Mouse (Mus musculus) G1E (cell line): Measurements from ENCODE around the gene Rest. TPM values are rescaled to one million over a fixed set of nuclear protein-coding genes. Genes with fewer than 3 reads are reported as not detected.
A peak's percentile ranks its signal among the peaks of the same experiment; 100 is the strongest.
"Not testable (repeated sequence)": the region's sequence is repeated elsewhere in the genome, so short reads cannot be mapped to it uniquely, and the experiment has no call there.

Experiments used
- ATAC-seq: 2 replicates; pipeline ENCODE4 v1.8.0; 2016; ENCODE audit warnings: mild to moderate bottlenecking; ENCODE audit not compliant: insufficient number of reproducible peaks, poor library complexity, low FRiP score, severe bottlenecking; ENCODE audit errors: extremely low read depth
- DNase-seq: peaks from one replicate; pipeline ENCODE4 v3.0.0; 2012; ENCODE audit warnings: low spot score
- H3K27me3 ChIP-seq: 2 replicates; pipeline ENCODE4 v1.6.1; 2012; ENCODE audit warnings: mild to moderate bottlenecking, low read length, inconsistent platforms; ENCODE audit not compliant: insufficient read depth
- H3K36me3 ChIP-seq: replicated peaks from 2 replicates; pipeline ENCODE3; 2012; ENCODE audit warnings: mild to moderate bottlenecking, inconsistent platforms
- H3K4me1 ChIP-seq: 2 replicates; pipeline ENCODE4 v1.6.1; 2012; ENCODE audit warnings: low read depth, low read length, inconsistent platforms, mixed read lengths; ENCODE audit not compliant: insufficient read depth
- H3K4me3 ChIP-seq: 2 replicates; pipeline ENCODE4 v1.5.1; 2012; ENCODE audit warnings: low read depth, mild to moderate bottlenecking, inconsistent platforms, low read length, moderate library complexity, mixed read lengths
- H3K9me3 ChIP-seq: replicated peaks from 2 replicates; pipeline ENCODE4 v1.6.1; 2012; ENCODE audit warnings: inconsistent platforms
- CTCF ChIP-seq: IDR thresholded peaks from 2 replicates; pipeline ENCODE4 v1.5.1; 2012; ENCODE audit warnings: low read depth, low read length, inconsistent platforms, mixed read lengths
- GATA1 ChIP-seq: IDR thresholded peaks from 2 replicates; pipeline ENCODE4 v1.6.1; 2012; ENCODE audit warnings: borderline replicate concordance, low read length, inconsistent platforms, mixed read lengths
- GATA2 ChIP-seq: IDR thresholded peaks from 2 replicates; pipeline ENCODE4 v1.6.1; 2012; ENCODE audit warnings: low read depth, low read length, inconsistent platforms, borderline replicate concordance
- POLR2AphosphoS5 ChIP-seq: IDR thresholded peaks from 2 replicates; pipeline ENCODE4 v1.6.1; 2012; ENCODE audit warnings: low read depth, low read length, inconsistent platforms; ENCODE audit not compliant: insufficient replicate concordance
- TAL1 ChIP-seq: conservative IDR thresholded peaks from 2 replicates; pipeline ENCODE4 v1.6.1; 2012; ENCODE audit warnings: low read depth, low read length, inconsistent platforms, mixed read lengths
- polyA plus RNA-seq: library from polyadenylated mRNA; stranded (reverse); fragments of >175 nt; gene quantifications from 2 replicates; pipeline ENCODE4 v1.2.3, GENCODE M21; 2012
- total RNA-seq, 2 experiments: library from RNA; stranded (forward) in 1 of 2; stranded (reverse) in 1 of 2; fragments of 200-1000 nt in 1 of 2; fragments of >200 nt in 1 of 2; fragmentation: Nextera tagmentation in 1 of 2; gene quantifications; 2 replicates each; pipeline ENCODE4 v1.2.3; 2014 to 2017

Rest gene
- total RNA-seq (2014; fragmentation: Nextera tagmentation) (46.7 and 48.9 TPM in 2 replicates), total RNA-seq (2017) (43.4 and 52.1 TPM in 2 replicates), polyA plus RNA-seq (7.1 and 8.3 TPM in 2 replicates)

DNA sequence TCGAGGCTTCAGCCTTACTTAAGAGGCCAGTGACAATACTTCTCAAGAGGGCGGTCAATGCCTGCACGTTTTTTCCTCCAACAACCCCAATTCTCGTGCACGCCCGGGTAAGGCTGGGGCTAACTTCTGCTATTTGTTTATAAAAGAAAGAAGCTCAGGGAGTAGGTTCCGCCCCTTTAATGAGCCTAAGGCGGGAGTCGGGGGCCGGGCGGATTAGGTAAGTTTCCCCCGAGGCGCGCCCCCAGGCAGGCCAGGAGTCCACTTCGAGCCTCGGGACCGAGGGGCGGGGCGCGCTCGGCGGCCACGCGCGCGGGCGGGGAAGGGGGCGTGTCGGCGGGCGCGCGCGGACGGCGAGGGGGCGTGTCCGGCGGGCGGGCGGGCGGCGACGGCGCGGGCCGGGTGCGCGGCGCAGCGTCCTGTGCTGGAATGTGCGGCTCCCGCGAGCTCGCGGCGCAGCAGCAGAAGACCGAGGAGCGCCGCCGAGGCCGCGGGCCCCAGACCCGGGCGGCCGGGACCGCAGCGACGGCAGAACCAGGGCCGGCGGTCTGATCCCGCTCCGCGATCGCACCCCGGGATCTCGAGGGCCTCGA lies at the start of gene Rest:
Gene Rest, plus strand, starts transcription at position 411 of the 590 bp plus-strand sequence.
- TF ChIP-seq POLR2AphosphoS5 = no peak
- TF ChIP-seq TAL1 = no peak
- no peak for TF ChIP-seq GATA1
- TF ChIP-seq GATA2 = no peak
- no peak for TF ChIP-seq CTCF
- DNase-seq (peak; percentile 67), ATAC-seq (peak; percentile 38)
- Histone ChIP-seq H3K36me3 (peaks cover 24% of the 10 kb centered on the region), H3K4me1 (peaks cover 24% of the 10 kb centered on the region), H3K9me3 (peaks cover 4% of the 10 kb centered on the region), H3K4me3 (peak within 1 kb of the TSS; percentile 88), H3K27me3 (peaks cover 5% of the 10 kb centered on the region)

DNA sequence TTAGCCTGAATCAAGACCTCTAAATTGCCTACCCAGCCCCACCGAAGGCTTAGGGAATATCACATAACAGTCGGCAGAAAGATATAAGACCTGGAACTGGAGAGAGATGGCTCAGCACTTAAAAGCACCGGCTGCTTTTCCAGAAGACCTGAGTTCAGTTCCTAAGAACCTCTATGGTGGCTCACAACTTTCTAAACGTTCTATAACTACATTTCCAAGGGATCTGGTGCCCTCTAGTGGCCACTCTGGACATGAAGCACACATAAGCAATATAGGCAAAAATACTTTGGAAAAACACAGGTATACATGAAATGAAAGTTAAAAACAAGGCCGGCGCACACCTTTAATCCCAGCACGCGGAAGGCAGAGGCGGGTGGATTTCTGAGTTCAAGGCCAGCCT lies 48.1 kb upstream of the Rest start:
- DNase-seq = peak; percentile 18
- no peak overlapping the region for H3K4me3 ChIP-seq
- peaks cover 4% of the 10 kb centered on the region; the same call in 1 of the 2 replicates for H3K4me1 ChIP-seq
- no peaks in the 10 kb centered on the region; the same call in 1 of the 2 replicates for H3K27me3 ChIP-seq
- TF ChIP-seq CTCF = peak; percentile 55
- no peak for TF ChIP-seq GATA1
- TF ChIP-seq POLR2AphosphoS5 = no peak
- TF ChIP-seq TAL1 = no peak
- TF ChIP-seq GATA2 = no peak
- ATAC-seq = no peak; the same call in 1 of the 2 replicates
- H3K36me3 ChIP-seq = no peaks in the 10 kb centered on the region
- peaks cover 4% of the 10 kb centered on the region; the same call in 1 of the 2 replicates for H3K9me3 ChIP-seq

DNA sequence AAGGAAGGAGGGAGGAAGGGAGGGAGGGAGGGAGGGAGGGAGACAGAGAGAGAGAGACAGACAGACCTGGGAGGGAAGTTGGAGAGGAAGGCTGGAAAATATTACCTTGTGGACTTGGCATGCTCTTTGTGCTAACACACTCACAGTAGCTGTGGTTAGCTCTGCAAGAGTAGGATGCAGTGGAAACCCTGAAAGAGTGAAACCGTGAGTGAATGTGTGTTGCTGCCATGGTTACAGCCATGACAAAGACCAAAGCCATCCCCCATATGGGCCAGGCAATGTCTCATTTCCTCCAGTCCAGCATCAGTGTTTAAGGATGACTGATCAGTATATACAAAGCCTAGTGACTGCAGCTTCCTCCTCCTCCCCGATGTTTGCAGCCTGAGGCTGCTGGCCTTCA lies 47.6 kb upstream of the Rest start:
- Histone ChIP-seq H3K4me3 (no peak overlapping the region), H3K9me3 (peaks cover 4% of the 10 kb centered on the region; the same call in 1 of the 2 replicates), H3K36me3 (no peaks in the 10 kb centered on the region), H3K27me3 (peaks cover 2% of the 10 kb centered on the region; the same call in 1 of the 2 replicates), H3K4me1 (peaks cover 4% of the 10 kb centered on the region; the same call in 1 of the 2 replicates)
- TF ChIP-seq GATA1 (no peak), POLR2AphosphoS5 (no peak), CTCF (no peak), TAL1 (no peak), GATA2 (no peak)
- ATAC-seq = no peak
- no peak for DNase-seq

DNA sequence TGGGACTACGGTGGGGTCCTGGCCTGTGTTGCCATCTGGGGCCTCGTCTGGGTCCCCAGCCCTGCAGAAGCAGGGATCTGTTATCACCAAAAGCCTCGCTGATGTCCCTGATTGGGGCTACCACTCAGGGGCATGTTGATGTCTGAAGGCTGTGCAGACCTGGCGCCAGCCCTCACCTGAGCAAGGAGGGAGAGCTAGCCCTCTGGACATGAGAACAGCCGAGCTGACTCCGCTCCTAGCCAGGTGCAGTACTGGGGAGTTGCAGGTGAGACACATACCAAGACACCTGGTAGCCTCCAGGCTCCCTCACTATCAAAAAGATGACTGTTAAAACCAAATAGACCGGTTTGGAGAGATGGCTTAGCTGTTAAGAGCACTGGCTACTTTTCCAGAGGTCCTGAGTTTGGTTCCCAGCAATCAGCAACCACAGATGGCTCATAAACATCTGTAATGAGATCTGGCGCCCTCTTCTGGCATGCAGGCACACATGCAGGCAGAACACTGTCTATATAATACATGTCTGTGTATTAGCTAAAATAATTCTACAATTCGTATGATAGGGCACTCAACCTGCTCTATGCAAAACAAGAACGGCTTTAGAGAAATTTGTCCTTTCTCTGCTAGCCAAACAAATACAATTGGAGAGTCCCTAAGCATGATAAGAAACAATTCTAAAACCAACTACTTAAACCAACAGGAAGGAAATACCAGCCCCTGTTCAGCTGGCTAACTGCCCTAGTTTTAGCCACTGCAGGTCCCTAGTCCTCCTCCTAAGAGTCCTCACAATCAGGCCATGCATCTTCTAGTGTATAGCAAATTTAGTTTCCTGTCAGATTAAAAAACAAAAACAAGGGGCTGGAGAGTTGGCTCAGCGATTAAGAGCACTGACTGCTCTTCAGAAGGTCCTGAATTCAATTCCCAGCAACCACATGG lies 42.0 kb upstream of the Rest start:
- no peak for DNase-seq

DNA sequence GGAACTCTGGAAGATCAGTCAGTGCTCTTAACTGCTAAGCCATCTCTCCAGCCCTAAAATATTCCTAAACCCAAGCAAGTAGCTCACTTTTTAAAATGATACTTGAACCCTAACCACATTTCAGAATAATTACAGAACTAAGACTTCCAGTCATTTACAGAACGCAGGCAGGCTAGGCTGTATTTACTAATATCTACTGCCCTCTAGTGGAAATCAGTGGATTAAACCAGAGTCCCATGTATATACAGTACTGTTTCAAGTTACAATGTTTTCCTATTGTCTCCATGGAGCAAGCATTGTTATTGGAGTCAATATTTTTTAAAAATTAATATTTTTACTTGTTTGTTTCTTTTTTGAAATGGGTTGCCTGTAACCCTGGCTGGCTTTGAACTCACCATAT lies 36.3 kb upstream of the Rest start:
- TF ChIP-seq GATA1 = no peak
- TF ChIP-seq GATA2 = no peak
- TF ChIP-seq POLR2AphosphoS5 = no peak
- no peak for TF ChIP-seq CTCF
- no peak for TF ChIP-seq TAL1
- Histone ChIP-seq H3K4me1 (no peaks in the 10 kb centered on the region), H3K4me3 (no peak overlapping the region), H3K27me3 (peaks cover 11% of the 10 kb centered on the region), H3K36me3 (no peaks in the 10 kb centered on the region), H3K9me3 (no peaks in the 10 kb centered on the region)
- ATAC-seq (no peak; the same call in 1 of the 2 replicates), DNase-seq (peak; percentile 16)

More for the DNA sequence above, 42.0 kb upstream of the Rest start:
- peaks cover 4% of the 10 kb centered on the region; the same call in 1 of the 2 replicates for H3K9me3 ChIP-seq
- H3K27me3 ChIP-seq = peaks cover 14% of the 10 kb centered on the region
- H3K4me3 ChIP-seq = no peak overlapping the region
- no peaks in the 10 kb centered on the region for H3K4me1 ChIP-seq
- 0 out of 2 replicates have a peak, but pooled peaks have one; percentile 41 for TF ChIP-seq CTCF
- no peak for TF ChIP-seq GATA2
- ATAC-seq = no peak
- H3K36me3 ChIP-seq = no peaks in the 10 kb centered on the region

DNA sequence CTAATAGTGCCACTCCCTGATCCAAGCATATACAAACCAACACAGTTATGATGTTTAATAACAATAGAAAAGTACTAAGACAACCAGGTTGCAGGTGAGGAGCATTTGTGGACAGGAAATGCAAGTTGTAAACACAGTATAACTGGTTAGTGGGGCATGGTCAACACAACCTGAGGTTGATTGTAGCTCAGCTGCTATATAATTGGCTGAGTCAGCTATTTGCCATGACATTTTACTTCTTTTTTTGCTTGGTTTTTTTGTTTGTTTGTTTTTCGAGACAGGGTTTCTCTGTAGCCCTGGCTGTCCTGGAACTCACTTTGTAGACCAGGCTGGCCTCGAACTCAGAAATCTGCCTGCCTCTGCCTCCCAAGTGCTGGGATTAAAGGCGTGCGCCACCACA lies 33.4 kb upstream of the Rest start:
- not testable (repeated sequence) for H3K9me3 ChIP-seq, H3K36me3 ChIP-seq, H3K27me3 ChIP-seq, ATAC-seq, H3K4me1 ChIP-seq, H3K4me3 ChIP-seq, DNase-seq
